Mouse (Mus musculus): Measurements from ENCODE around the gene Olfr1222. TPM values are rescaled to one million over a fixed set of nuclear protein-coding genes. Genes with fewer than 3 reads are reported as not detected.

Gene Olfr1222
- polyA plus RNA-seq, 1 experiment from 2014 or later = not detected

Other genes with a start within 250 kb of the Olfr1222 start
- gene Olfr1208, start 230.7 kb downstream of the Olfr1222 start, polyA plus RNA-seq (2016; fragmentation: Nextera tagmentation; extraction: Ambion mirVana) = not detected in 2 replicates
- gene Olfr1209, start 217.9 kb downstream of the Olfr1222 start, polyA plus RNA-seq (2016; fragmentation: Nextera tagmentation; extraction: Ambion mirVana) = not detected in 2 replicates
- not detected in 2 replicates for gene Olfr1211, start 194.9 kb downstream of the Olfr1222 start, polyA plus RNA-seq (2016; fragmentation: Nextera tagmentation; extraction: Ambion mirVana)
- gene Olfr1212, start 179.1 kb downstream of the Olfr1222 start, polyA plus RNA-seq (2016; fragmentation: Nextera tagmentation; extraction: Ambion mirVana) = not detected in 2 replicates
- gene Gm13762, start 152.8 kb downstream of the Olfr1222 start, polyA plus RNA-seq (2016; fragmentation: Nextera tagmentation; extraction: Ambion mirVana) = not detected in 2 replicates
- gene Olfr1214, start 140.4 kb downstream of the Olfr1222 start, polyA plus RNA-seq (2016; fragmentation: Nextera tagmentation; extraction: Ambion mirVana) = not detected in 2 replicates
- not detected in 2 replicates for gene Olfr1215, start 126.1 kb downstream of the Olfr1222 start, polyA plus RNA-seq (2016; fragmentation: Nextera tagmentation; extraction: Ambion mirVana)
- gene Olfr1216, start 114.7 kb downstream of the Olfr1222 start, polyA plus RNA-seq (2016; fragmentation: Nextera tagmentation; extraction: Ambion mirVana) = not detected in 2 replicates
- gene Olfr1217, start 101.0 kb downstream of the Olfr1222 start, polyA plus RNA-seq (2016; fragmentation: Nextera tagmentation; extraction: Ambion mirVana) = not detected in 2 replicates
- not detected in 2 replicates for gene Olfr1218, start 71.9 kb downstream of the Olfr1222 start, polyA plus RNA-seq (2016; fragmentation: Nextera tagmentation; extraction: Ambion mirVana)
- not detected in 2 replicates for gene Olfr1219, start 49.5 kb downstream of the Olfr1222 start, polyA plus RNA-seq (2016; fragmentation: Nextera tagmentation; extraction: Ambion mirVana)
- gene Olfr1220, start 26.2 kb downstream of the Olfr1222 start, polyA plus RNA-seq (2016; fragmentation: Nextera tagmentation; extraction: Ambion mirVana) = 0.04 TPM in 1 of 2 replicates, not detected in the other
- not detected in 2 replicates for gene Olfr1221, start 15.8 kb downstream of the Olfr1222 start, polyA plus RNA-seq (2016; fragmentation: Nextera tagmentation; extraction: Ambion mirVana)
- not detected in 2 replicates for gene Olfr1223, start 18.5 kb upstream of the Olfr1222 start, polyA plus RNA-seq (2016; fragmentation: Nextera tagmentation; extraction: Ambion mirVana)
- gene Olfr1224-ps1, start 31.0 kb upstream of the Olfr1222 start, polyA plus RNA-seq (2016; fragmentation: Nextera tagmentation; extraction: Ambion mirVana) = not detected in 2 replicates
- gene Olfr1225, start 41.6 kb upstream of the Olfr1222 start, polyA plus RNA-seq (2016; fragmentation: Nextera tagmentation; extraction: Ambion mirVana) = not detected in 2 replicates
- gene Olfr1226, start 67.0 kb upstream of the Olfr1222 start, polyA plus RNA-seq (2016; fragmentation: Nextera tagmentation; extraction: Ambion mirVana) = not detected in 2 replicates
- gene Olfr1228, start 121.0 kb upstream of the Olfr1222 start, polyA plus RNA-seq (2016; fragmentation: Nextera tagmentation; extraction: Ambion mirVana) = not detected in 2 replicates
- not detected in 2 replicates for gene Olfr1229, start 155.0 kb upstream of the Olfr1222 start, polyA plus RNA-seq (2016; fragmentation: Nextera tagmentation; extraction: Ambion mirVana)
- not detected in 2 replicates for gene Olfr1230, start 164.2 kb upstream of the Olfr1222 start, polyA plus RNA-seq (2016; fragmentation: Nextera tagmentation; extraction: Ambion mirVana)
- not detected in 2 replicates for gene Olfr1231, start 174.0 kb upstream of the Olfr1222 start, polyA plus RNA-seq (2016; fragmentation: Nextera tagmentation; extraction: Ambion mirVana)
- gene Olfr1232, start 196.6 kb upstream of the Olfr1222 start, polyA plus RNA-seq (2016; fragmentation: Nextera tagmentation; extraction: Ambion mirVana) = not detected in 2 replicates
- gene Olfr1233, start 209.3 kb upstream of the Olfr1222 start, polyA plus RNA-seq (2016; fragmentation: Nextera tagmentation; extraction: Ambion mirVana) = not detected in 2 replicates
- not detected in 2 replicates for gene Olfr1234, start 231.8 kb upstream of the Olfr1222 start, polyA plus RNA-seq (2016; fragmentation: Nextera tagmentation; extraction: Ambion mirVana)

Measured in neural tube, embryonic 12.5 days (tissue).